Mouse (Mus musculus) MEL (cell line): Measurements from ENCODE around the gene Clec16a. TPM values are rescaled to one million over a fixed set of nuclear protein-coding genes. Genes with fewer than 3 reads are reported as not detected.

Experiments
- DNase-seq: peaks from one replicate; pipeline ENCODE4 v3.0.0; 2011; ENCODE audit warnings: low read depth, low spot score
- H3K27ac ChIP-seq: 2 replicates; pipeline ENCODE4 v1.5.1; 2012; ENCODE audit warnings: low read depth, mild to moderate bottlenecking, control low read depth, low read length, moderate library complexity; ENCODE audit not compliant: control insufficient read depth
- H3K27me3 ChIP-seq, 2 experiments: fragments of 150-350 bp in 1 of 2; sonication (generic) in 1 of 2; 2 replicates each; pipeline ENCODE4 v1.6.1; 2012; ENCODE audit warnings: low read length in 2 of 2, mild to moderate bottlenecking in 2 of 2, improper control_type of control experiment in 1 of 2, moderate library complexity in 1 of 2; ENCODE audit not compliant: insufficient read depth in 2 of 2, control insufficient read depth in 1 of 2
- H3K36me3 ChIP-seq, 2 experiments: 2 replicates each; pipeline ENCODE4 v1.6.1; 2012 to 2014; ENCODE audit warnings: low read length in 2 of 2, improper control_type of control experiment in 1 of 2, inconsistent platforms in 1 of 2, mild to moderate bottlenecking in 1 of 2; ENCODE audit not compliant: insufficient read depth in 2 of 2, control insufficient read depth in 1 of 2
- H3K4me1 ChIP-seq, 2 experiments: fragments of 150-350 bp in 1 of 2; sonication (generic) in 1 of 2; 2 replicates each; pipeline ENCODE4 v1.6.1; 2012; ENCODE audit warnings: low read length in 2 of 2, improper control_type of control experiment in 1 of 2, mild to moderate bottlenecking in 1 of 2; ENCODE audit not compliant: insufficient read depth in 2 of 2, control insufficient read depth in 1 of 2
- H3K4me3 ChIP-seq, 2 experiments: fragments of 150-350 bp in 1 of 2; sonication (generic) in 1 of 2; 2 replicates each; pipeline ENCODE4 v1.5.1; 2012; ENCODE audit warnings: low read depth in 2 of 2, low read length in 2 of 2, mild to moderate bottlenecking in 2 of 2, moderate library complexity in 2 of 2, control low read depth in 1 of 2, improper control_type of control experiment in 1 of 2; ENCODE audit not compliant: control insufficient read depth in 1 of 2, insufficient read depth in 1 of 2
- H3K79me2 ChIP-seq: 2 replicates; pipeline ENCODE4 v1.6.1; 2012; ENCODE audit warnings: mild to moderate bottlenecking, low read length, moderate library complexity; ENCODE audit not compliant: control insufficient read depth, poor library complexity, insufficient read depth
- H3K9ac ChIP-seq: 2 replicates; pipeline ENCODE4 v1.6.1; 2012; ENCODE audit warnings: low read depth, mild to moderate bottlenecking, control low read depth, low read length, moderate library complexity; ENCODE audit not compliant: control insufficient read depth, poor library complexity, severe bottlenecking
- H3K9me3 ChIP-seq: fragments of 150-350 bp; sonication (generic); replicated peaks from 2 replicates; pipeline ENCODE4 v1.6.1; 2012; ENCODE audit warnings: mild to moderate bottlenecking, low read length, improper control_type of control experiment, moderate library complexity; ENCODE audit not compliant: insufficient read depth
- BHLHE40 ChIP-seq: IDR thresholded peaks from 2 replicates; pipeline ENCODE4 v1.6.1; 2012; ENCODE audit warnings: low read depth, mild to moderate bottlenecking, inconsistent platforms, low read length, improper control_type of control experiment, borderline replicate concordance
- CHD2 ChIP-seq: IDR thresholded peaks from 2 replicates; pipeline ENCODE4 v1.6.1; 2011; ENCODE audit warnings: low read length, improper control_type of control experiment
- CTCF ChIP-seq, 3 experiments: IDR thresholded peaks in 2 of 3; conservative IDR thresholded peaks in 1 of 3; 2 replicates each; pipeline ENCODE4 v1.5.1; 2011 to 2012; ENCODE audit warnings: low read length in 3 of 3, low read depth in 2 of 3, mild to moderate bottlenecking in 2 of 3, improper control_type of control experiment in 1 of 3, inconsistent platforms in 1 of 3, mixed read lengths in 1 of 3, moderate library complexity in 1 of 3; ENCODE audit not compliant: control insufficient read depth in 1 of 3, insufficient read depth in 1 of 3, poor library complexity in 1 of 3, severe bottlenecking in 1 of 3
- E2F4 ChIP-seq: IDR thresholded peaks from 2 replicates; pipeline ENCODE4 v1.6.1; 2011; ENCODE audit warnings: low read depth, low read length, improper control_type of control experiment, borderline replicate concordance
- ELF1 ChIP-seq: IDR thresholded peaks from 2 replicates; pipeline ENCODE4 v1.6.1; 2014; ENCODE audit warnings: low read depth, mild to moderate bottlenecking, inconsistent platforms, low read length, improper control_type of control experiment, moderate library complexity
- GABPA ChIP-seq: IDR thresholded peaks from 2 replicates; pipeline ENCODE4 v1.6.1; 2012; ENCODE audit warnings: low read depth, mild to moderate bottlenecking, inconsistent platforms, low read length, improper control_type of control experiment, moderate library complexity
- GATA1 ChIP-seq: IDR thresholded peaks from 2 replicates; pipeline ENCODE4 v1.6.1; 2011; ENCODE audit warnings: low read depth, low read length, improper control_type of control experiment
- HCFC1 ChIP-seq: IDR thresholded peaks from 2 replicates; pipeline ENCODE4 v1.6.1; 2012; ENCODE audit warnings: low read depth, mild to moderate bottlenecking, inconsistent platforms, low read length, improper control_type of control experiment, moderate library complexity
- JUND ChIP-seq: IDR thresholded peaks from 2 replicates; pipeline ENCODE4 v1.6.1; 2011; ENCODE audit warnings: low read depth, mild to moderate bottlenecking, improper control_type of control experiment, low read length
- MAX ChIP-seq: IDR thresholded peaks from 2 replicates; pipeline ENCODE4 v1.6.1; 2011; ENCODE audit warnings: low read length, improper control_type of control experiment
- MAZ ChIP-seq: IDR thresholded peaks from 2 replicates; pipeline ENCODE4 v1.6.1; 2012; ENCODE audit warnings: low read depth, mild to moderate bottlenecking, inconsistent platforms, low read length, improper control_type of control experiment
- MEF2A ChIP-seq: IDR thresholded peaks from 2 replicates; pipeline ENCODE4 v1.6.1; 2014; ENCODE audit warnings: low read depth, mild to moderate bottlenecking, inconsistent platforms, low read length, improper control_type of control experiment; ENCODE audit not compliant: poor library complexity, insufficient replicate concordance, severe bottlenecking; ENCODE audit errors: extremely low read depth
- MXI1 ChIP-seq: IDR thresholded peaks from 2 replicates; pipeline ENCODE4 v1.6.1; 2011; ENCODE audit warnings: mild to moderate bottlenecking, low read depth, low read length, improper control_type of control experiment
- MYB ChIP-seq: IDR thresholded peaks from 2 replicates; pipeline ENCODE4 v1.6.1; 2011; ENCODE audit warnings: mild to moderate bottlenecking, low read depth, low read length, improper control_type of control experiment
- MYC ChIP-seq: IDR thresholded peaks from 2 replicates; pipeline ENCODE4 v1.6.1; 2011; ENCODE audit warnings: low read depth, mild to moderate bottlenecking, low read length, improper control_type of control experiment, moderate library complexity
- NELFE ChIP-seq: IDR thresholded peaks from 2 replicates; pipeline ENCODE4 v1.6.1; 2011; ENCODE audit warnings: low read depth, low read length, improper control_type of control experiment
- POLR2A ChIP-seq, 2 experiments: IDR thresholded peaks; 2 replicates each; pipeline ENCODE4 v1.6.1; 2011 to 2012; ENCODE audit warnings: low read length in 2 of 2, mild to moderate bottlenecking in 2 of 2, control low read depth in 1 of 2, improper control_type of control experiment in 1 of 2, low read depth in 1 of 2, moderate library complexity in 1 of 2; ENCODE audit not compliant: control insufficient read depth in 1 of 2, insufficient read depth in 1 of 2, poor library complexity in 1 of 2
- POLR2AphosphoS5 ChIP-seq: IDR thresholded peaks from 2 replicates; pipeline ENCODE4 v1.6.1; 2012; ENCODE audit warnings: low read depth, borderline replicate concordance, mild to moderate bottlenecking, inconsistent platforms, low read length, moderate library complexity, mixed read lengths
- RAD21 ChIP-seq: IDR thresholded peaks from 2 replicates; pipeline ENCODE4 v1.6.1; 2011; ENCODE audit warnings: mild to moderate bottlenecking, low read depth, low read length, improper control_type of control experiment
- RCOR1 ChIP-seq: IDR thresholded peaks from 2 replicates; pipeline ENCODE4 v1.6.1; 2012; ENCODE audit warnings: low read depth, mild to moderate bottlenecking, inconsistent platforms, low read length, improper control_type of control experiment
- TAL1 ChIP-seq: IDR thresholded peaks from 2 replicates; pipeline ENCODE4 v1.6.1; 2012; ENCODE audit warnings: mild to moderate bottlenecking, inconsistent platforms, low read length, moderate library complexity, mixed read lengths
- TBP ChIP-seq: IDR thresholded peaks from 2 replicates; pipeline ENCODE4 v1.8.0; 2011; ENCODE audit warnings: low read depth, low read length, improper control_type of control experiment
- UBTF ChIP-seq: IDR thresholded peaks from 2 replicates; pipeline ENCODE4 v1.6.1; 2012; ENCODE audit warnings: low read depth, mild to moderate bottlenecking, inconsistent platforms, low read length, improper control_type of control experiment, moderate library complexity, borderline replicate concordance; ENCODE audit not compliant: insufficient read depth
- USF1 ChIP-seq: IDR thresholded peaks from 2 replicates; pipeline ENCODE4 v1.6.1; 2014; ENCODE audit warnings: low read depth, mild to moderate bottlenecking, inconsistent platforms, low read length, improper control_type of control experiment, moderate library complexity
- ZC3H11A ChIP-seq: IDR thresholded peaks from 2 replicates; pipeline ENCODE4 v1.6.1; 2012; ENCODE audit warnings: low read depth, mild to moderate bottlenecking, inconsistent platforms, low read length, improper control_type of control experiment
- ZKSCAN1 ChIP-seq: IDR thresholded peaks from 2 replicates; pipeline ENCODE4 v1.6.1; 2012; ENCODE audit warnings: low read depth, mild to moderate bottlenecking, inconsistent platforms, low read length, improper control_type of control experiment, moderate library complexity
- ZMIZ1 ChIP-seq: IDR thresholded peaks from 2 replicates; pipeline ENCODE4 v1.6.1; 2012; ENCODE audit warnings: low read depth, mild to moderate bottlenecking, inconsistent platforms, low read length, improper control_type of control experiment, moderate library complexity
- ZNF384 ChIP-seq: IDR thresholded peaks from 2 replicates; pipeline ENCODE4 v1.6.1; 2012; ENCODE audit warnings: low read depth, mild to moderate bottlenecking, inconsistent platforms, low read length, improper control_type of control experiment
- polyA plus RNA-seq, 2 experiments: library from polyadenylated mRNA; stranded (reverse) in 1 of 2; unstranded in 1 of 2; fragments of >175 nt in 1 of 2; fragments of >200 nt in 1 of 2; gene quantifications; 2 replicates each; pipeline versions ENCODE4 v1.2.1 to v1.2.4; 2012; ENCODE audit warnings: low replicate concordance in 2 of 2, low read depth in 1 of 2; ENCODE audit not compliant: insufficient read length in 2 of 2, insufficient read depth in 1 of 2, missing spikeins in 1 of 2
- total RNA-seq: library from RNA; depleted of rRNA; stranded (reverse); fragments of 300-350 nt; gene quantifications from 2 replicates; pipeline ENCODE4 v1.2.3, GENCODE M21; 2012

Clec16a gene
- total and polyA plus RNA-seq, 3 experiments: 10.4 to 49.3 (median 22.1) TPM

GRCm38 (mm10) chr16:10763540-10764264, 218.6 kb downstream of the Clec16a start:
- no peaks in the 10 kb centered on the region for H3K36me3 ChIP-seq
- no peaks in the 10 kb centered on the region for H3K9me3 ChIP-seq
- no peak overlapping the region for H3K4me3 ChIP-seq
- no peaks in the 10 kb centered on the region for H3K79me2 ChIP-seq
- DNase-seq: no peak
- no peak overlapping the region for H3K27ac ChIP-seq
- H3K27me3 ChIP-seq: no peaks in the 10 kb centered on the region; a peak in 1 of 4 replicates
- no peak overlapping the region for H3K9ac ChIP-seq
- peaks cover 0 to 9% of the 10 kb centered on the region in 2 experiments; a peak in 2 of 4 replicates for H3K4me1 ChIP-seq
- TF ChIP-seq ZNF384 (no peak), UBTF (no peak), HCFC1 (no peak), MYC (no peak), MEF2A (no peak), JUND (no peak), POLR2A (IDR thresholded peaks at IDR 0.05; ENCODE audit: control insufficient read depth in 1 of 2, insufficient read depth in 1 of 2, low read depth in 1 of 2, low read length in 2 of 2, poor library complexity in 1 of 2) (no peak), ZKSCAN1 (no peak), USF1 (no peak), ELF1 (no peak), BHLHE40 (no peak), RAD21 (no peak), MXI1 (no peak), MYB (no peak), CHD2 (no peak), NELFE (no peak), ZC3H11A (no peak)
- TF ChIP-seq, all 39 proteins: peak for 0

GRCm38 (mm10) chr16:10764323-10764722, 219.2 kb downstream of the Clec16a start:
- Histone ChIP-seq H3K27ac (no peak overlapping the region), H3K4me1 (peaks cover 0 to 4% of the 10 kb centered on the region in 2 experiments; a peak in 1 of 4 replicates), H3K9me3 (no peaks in the 10 kb centered on the region), H3K4me3 (no peak overlapping the region), H3K79me2 (no peaks in the 10 kb centered on the region), H3K9ac (no peak overlapping the region), H3K36me3 (no peaks in the 10 kb centered on the region; a peak in 1 of 4 replicates), H3K27me3 (no peaks in the 10 kb centered on the region; a peak in 1 of 4 replicates)
- no peak for TF ChIP-seq MEF2A
- no peak for TF ChIP-seq RCOR1
- no peak for TF ChIP-seq POLR2A (IDR thresholded peaks at IDR 0.05; ENCODE audit: control insufficient read depth in 1 of 2, insufficient read depth in 1 of 2, low read depth in 1 of 2, low read length in 2 of 2, poor library complexity in 1 of 2)
- TF ChIP-seq CHD2: no peak
- no peak for TF ChIP-seq MAX
- TF ChIP-seq ZMIZ1: no peak
- TF ChIP-seq E2F4: no peak
- no peak for TF ChIP-seq POLR2AphosphoS5
- no peak for TF ChIP-seq TAL1
- no peak for TF ChIP-seq ZNF384
- TF ChIP-seq GABPA: no peak
- TF ChIP-seq TBP: no peak
- TF ChIP-seq GATA1: no peak
- no peak for TF ChIP-seq CTCF (IDR thresholded peaks at IDR 0.05 in 2 of 3, conservative IDR thresholded peaks at IDR 0.05 in 1 of 3; ENCODE audit: control insufficient read depth in 1 of 3, insufficient read depth in 1 of 3, low read depth in 2 of 3, low read length in 3 of 3, poor library complexity in 1 of 3, severe bottlenecking in 1 of 3)
- TF ChIP-seq RAD21: no peak
- no peak for TF ChIP-seq USF1
- TF ChIP-seq MAZ: no peak
- TF ChIP-seq ELF1: no peak
- DNase-seq: no peak
